Mouse (Mus musculus) lung, postnatal 0 days (tissue): Measurements from ENCODE around the gene Tsc22d3.

Source experiments
- CTCF ChIP-seq: IDR thresholded peaks from 2 replicates; pipeline ENCODE4 v1.5.1; 2016; ENCODE audit warnings: antibody characterized with exemption, mild to moderate bottlenecking
- EP300 ChIP-seq: IDR thresholded peaks from 2 replicates; pipeline ENCODE4 v1.6.1; 2016; ENCODE audit warnings: antibody characterized with exemption, mild to moderate bottlenecking, control low read depth

GRCm38 (mm10) chrX:140638028-140638427 is 37.6 kb upstream of the Tsc22d3 start:
- TF ChIP-seq EP300 (no peak), CTCF (no peak)
